Mouse (Mus musculus): ENCODE results near the gene Lrrc57.

GRCm38 (mm10) chr2:120631957-120632356, 22.6 kb upstream of the Lrrc57 start:
- TF ChIP-seq CTCF (IDR thresholded peaks at IDR 0.05; ENCODE audit: borderline replicate concordance, insufficient read depth, low read depth, low read length) (no peak), POLR2A (IDR thresholded peaks at IDR 0.05; ENCODE audit: borderline replicate concordance, insufficient read depth, low read length) (no peak)

Measured in cerebellum, adult 2 months (tissue).